Mouse (Mus musculus) layer of hippocampus, adult 11-12 months (tissue): ENCODE data around the gene Slc46a1.

ENCODE experiments used
- DNase-seq: peaks from one replicate; pipeline ENCODE4 v3.0.0; 2022; ENCODE audit warnings: low spot score

Gene Slc46a1

DNA sequence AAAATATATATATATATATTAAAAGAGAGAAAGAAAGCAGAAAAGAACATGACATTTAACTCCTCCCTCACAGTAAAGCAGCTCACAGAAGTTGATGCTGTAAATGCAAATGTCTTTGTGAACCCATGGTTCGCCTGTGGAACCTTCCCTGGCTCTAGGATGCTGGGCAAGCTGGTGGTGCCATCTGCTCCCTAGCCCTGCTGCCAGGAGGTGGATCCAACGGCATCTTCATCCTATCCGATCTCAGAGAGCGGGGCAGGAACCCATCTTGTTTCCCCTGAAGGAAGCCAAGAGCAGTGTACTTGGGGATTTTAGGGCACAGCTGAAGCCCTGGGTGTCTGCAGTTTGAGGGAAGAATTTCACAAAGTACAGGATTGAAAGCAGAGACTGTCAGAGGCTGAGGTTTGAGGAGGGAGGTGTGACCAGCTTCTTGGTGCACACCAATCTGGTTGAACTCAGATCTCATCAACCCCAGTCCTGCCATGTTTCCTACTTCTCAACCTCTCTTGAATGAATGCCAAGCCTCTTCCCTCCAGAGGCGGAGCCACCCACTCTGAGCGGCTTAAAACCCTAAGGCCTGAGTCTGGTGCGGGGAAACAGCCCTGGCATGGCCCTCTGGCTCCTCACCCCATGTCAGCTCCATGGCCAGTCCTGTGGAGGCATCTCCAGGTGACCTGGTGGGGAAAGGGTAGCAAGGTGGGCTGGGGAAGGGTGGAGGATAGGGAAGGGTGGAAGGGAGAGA, 37.6 kb downstream of the Slc46a1 start, which contains the start of gene Sebox:
Sebox (plus strand) TSS at position 539 of the 742 bp plus-strand sequence.
- peak; percentile 56 for DNase-seq

DNA sequence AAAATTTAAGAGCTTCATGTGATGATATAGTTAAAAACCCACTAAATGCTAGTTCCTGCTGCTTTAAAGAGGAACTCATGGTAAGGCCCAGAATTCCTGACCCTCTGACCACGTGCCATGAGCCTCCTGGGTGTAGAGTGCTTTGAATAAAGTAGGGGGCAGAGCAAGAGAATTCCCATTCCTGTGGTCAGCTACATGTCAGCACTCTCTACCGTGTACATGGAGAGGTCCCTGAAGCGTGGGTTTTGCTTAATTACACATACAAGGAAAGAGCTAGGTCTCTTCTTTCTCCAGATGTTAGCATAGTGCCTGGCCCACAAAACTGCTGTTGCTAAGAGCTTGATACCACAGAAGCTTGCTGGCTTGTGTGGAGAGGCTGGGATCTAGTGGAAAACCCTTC, 39.9 kb downstream of the Slc46a1 start:
- DNase-seq: no peak

DNA sequence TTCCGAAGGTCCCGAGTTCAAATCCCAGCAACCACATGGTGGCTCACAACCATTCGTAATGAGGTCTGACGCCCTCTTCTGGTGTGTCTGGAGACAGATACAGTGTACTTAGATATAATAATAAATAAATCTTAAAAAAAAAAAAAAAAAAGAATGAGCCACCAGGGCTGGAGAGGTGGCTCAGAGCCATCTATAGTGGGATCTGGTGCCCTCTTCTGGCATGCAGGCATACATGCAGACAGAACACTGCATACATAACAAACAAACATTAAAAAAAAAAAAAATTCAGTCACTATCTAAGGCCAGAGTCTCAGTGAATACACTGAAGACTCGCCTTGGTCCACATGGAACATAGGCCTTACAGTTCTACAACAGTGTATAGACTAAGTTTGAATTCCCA, 43.7 kb downstream of the Slc46a1 start:
- no peak for DNase-seq

DNA sequence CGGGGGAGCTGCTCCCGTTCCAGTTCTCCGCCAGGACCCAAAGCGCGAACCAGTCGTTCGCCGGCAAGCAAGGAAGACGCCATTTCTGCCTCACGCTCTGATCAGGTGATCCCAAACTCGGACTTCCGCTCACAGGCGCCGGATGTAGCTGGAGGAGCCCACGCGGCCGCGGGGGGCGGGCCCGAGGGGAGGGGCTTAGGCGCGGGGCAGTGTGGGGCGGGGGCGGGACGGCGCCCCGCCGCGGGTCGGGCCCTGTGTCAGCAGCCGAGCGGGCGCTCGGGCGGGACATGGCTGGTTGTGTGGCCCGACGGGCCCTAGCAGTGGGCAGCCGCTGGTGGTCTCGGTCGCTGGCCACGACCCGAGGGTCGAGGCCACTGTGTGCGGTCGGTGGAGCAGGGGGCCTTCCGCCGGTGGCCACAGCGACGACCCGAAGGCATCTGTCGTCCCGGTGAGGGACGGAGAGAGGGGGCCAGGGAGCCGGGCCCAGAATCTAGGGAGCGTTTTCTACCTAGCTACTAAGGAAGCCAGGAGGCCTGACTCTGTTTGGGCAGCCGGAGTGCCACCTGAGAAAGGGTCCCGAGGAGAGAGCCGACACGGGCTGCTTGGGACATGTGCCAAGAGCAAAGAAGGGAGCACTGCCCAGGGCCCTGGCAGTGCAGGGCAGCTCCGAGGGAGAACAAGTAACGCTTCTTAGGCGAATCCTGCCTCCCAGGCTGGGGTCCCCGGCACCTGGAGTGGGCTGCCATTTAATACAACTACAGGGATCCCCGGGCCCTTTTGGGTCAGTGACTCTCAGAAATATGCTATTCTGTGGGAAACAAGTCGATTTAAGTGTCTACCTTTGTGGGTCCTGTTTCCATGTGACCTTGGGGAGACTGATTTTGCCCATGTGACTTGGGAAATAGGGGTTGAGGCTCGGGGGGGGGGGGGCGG, 46.8 kb downstream of the Slc46a1 start, which contains the start of the genes Tmem199 and Poldip2:
Tmem199 (minus strand) TSS at position 148 of the 933 bp plus-strand sequence.
Poldip2 (plus strand) TSS at position 169 of the 933 bp plus-strand sequence.
- peak; percentile 89 for DNase-seq

DNA sequence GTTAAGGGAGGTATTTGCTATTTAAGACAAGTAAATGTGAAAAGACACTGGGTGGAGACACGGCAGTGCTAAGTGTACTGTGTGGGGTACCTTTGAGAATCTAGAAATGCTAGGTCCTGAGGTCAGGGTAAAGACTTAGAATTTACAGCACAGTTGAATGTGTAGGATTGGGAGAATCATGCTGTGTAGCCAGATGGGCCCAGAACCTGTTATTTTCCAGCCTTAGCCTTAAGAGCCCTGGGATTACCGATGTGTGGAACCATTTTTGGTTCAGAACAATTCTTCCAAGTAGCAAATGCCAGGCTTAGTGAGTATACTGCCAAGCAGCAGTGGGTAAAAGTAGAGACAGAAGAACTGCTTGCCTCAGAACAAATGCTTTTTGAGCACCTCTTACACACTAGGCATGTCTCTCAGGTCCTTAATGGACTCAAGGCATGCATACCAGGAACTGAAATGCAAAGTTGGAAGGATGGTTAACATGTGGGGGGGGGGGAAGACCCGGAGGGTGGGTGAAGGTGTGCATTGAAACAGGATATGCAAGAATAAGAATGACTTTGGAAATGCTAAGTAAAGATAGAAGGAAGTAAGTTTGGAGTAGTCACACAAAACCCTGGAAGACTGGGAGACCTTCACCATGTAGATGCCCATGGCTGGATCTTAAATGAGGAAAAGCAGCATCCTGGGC, 47.8 kb downstream of the Slc46a1 start:
- DNase-seq: no peak

DNA sequence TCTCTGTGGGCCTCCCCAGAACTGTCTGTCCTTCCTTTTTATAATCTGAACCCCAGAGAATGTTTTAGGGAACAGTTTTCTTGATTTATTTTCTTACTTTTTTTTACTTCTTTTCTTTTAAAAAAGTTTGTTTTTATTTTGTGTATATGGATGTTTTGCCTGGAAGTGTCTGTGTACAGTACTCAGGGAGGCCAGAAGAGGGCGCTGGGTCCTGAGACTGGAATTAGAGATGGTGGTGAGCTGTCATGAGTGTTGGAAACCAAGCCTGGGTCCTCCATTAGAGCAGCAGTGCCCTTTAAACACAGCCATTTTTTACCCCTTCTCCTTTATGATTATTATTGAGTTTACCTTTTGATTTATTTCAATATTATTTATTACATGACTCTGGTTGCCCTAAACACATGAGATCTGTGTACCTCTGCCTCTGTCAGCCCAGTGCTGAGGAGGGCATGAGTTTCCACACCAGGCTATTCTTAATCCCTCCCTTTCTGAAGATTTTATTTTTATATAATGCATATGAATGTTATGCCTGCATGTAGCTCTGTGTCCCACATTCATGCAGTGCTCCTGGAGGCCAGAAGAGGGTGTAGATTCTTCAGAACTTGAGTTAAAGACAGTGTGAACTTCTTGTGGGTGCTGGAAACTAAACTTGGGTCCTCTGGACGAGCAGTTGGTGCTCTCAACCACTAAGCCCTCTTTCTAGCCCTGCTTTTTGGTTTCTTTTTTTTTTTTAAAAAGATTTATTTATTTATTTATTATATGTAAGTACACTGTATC, 50.2 kb downstream of the Slc46a1 start:
- no peak for DNase-seq

DNA sequence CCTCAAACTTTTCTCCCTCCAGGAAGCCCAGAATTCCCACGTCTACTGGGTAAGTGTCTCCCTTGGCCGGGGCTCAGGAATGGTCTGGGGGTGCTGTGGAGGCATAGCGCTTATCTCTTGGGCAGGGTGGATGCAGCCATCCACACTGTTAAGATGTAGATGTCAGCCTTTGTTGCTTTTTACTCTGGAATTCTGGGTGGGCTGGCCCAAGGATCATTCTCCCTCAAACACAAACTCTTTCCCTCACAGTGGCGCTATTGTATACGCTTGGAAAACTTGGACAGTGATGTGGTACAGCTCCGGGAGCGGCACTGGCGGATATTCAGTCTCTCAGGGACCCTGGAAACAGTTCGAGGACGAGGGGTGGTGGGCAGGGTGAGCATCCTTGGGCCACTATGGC, 53.4 kb downstream of the Slc46a1 start:
- DNase-seq: no peak
